11 mouse cellular contexts compared by ENCODE assay signal in the genomic region with DNA sequence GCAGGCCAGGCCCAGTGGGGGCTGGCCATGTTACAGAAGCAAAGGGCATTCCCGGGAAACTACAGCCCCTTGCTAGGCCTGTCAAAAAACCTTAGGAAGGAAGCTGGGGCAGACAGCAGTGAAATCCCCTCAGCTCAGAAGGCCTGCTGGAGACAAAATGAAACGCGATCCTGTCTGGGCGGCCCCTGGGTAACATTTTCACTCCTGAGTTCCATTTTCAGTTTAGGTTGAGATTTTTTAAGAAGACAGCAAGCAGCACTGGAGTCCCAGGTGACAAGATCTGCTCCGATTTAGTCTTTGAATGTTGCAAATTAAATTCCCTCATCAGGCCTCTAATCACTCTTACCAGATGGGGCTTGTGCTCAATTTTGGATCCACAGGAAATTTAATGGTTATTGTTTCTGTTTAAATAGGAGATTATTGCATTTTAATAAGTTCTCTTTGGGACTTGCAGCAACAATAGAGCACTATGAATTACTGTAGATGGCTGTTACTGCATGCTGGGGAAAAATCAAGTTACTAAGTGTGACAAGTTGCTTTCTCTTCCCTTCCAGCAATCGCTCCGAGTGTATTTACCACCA.
DNase-seq lines count a peak whose midpoint lies in the region; ATAC-seq lines count a peak whose summit lies in the region.
"Had no signal": no experiment of that assay in that cellular context is flagged by ENCODE, and none has a peak within 500 bp of the region (broad histone marks: within the 10 kb centered on the region; RNA-seq: fewer than 3 reads in every experiment).

No protein-coding gene starts in this region.

- peak; percentile 81 for ATAC-seq in hindbrain, embryonic 16.5 days
- no peak for ATAC-seq in midbrain, embryonic 16.5 days

- peaks cover 45% of the 10 kb centered on the region for H3K4me1 ChIP-seq in forebrain, embryonic 10.5 days
- peaks cover 6% of the 10 kb centered on the region for H3K4me1 ChIP-seq in hindbrain, embryonic 16.5 days (ENCODE audit: control insufficient read depth, insufficient read depth, low read depth, low read length)
- peaks cover 12% of the 10 kb centered on the region for H3K4me1 ChIP-seq in midbrain, embryonic 16.5 days (ENCODE audit: control insufficient read depth, insufficient read depth, low read length)

- peak overlapping the region; percentile 63 for H3K27ac ChIP-seq in forebrain, embryonic 10.5 days
- H3K27ac ChIP-seq in hindbrain, embryonic 16.5 days (ENCODE audit: low read depth, low read length), result peak overlapping the region; percentile 53
- peak overlapping the region; percentile 68 for H3K27ac ChIP-seq in midbrain, embryonic 16.5 days (ENCODE audit: low read length)
- H3K27ac ChIP-seq: heart, embryonic 13.5 days had no signal

- H3K4me2 ChIP-seq in hindbrain, embryonic 16.5 days (ENCODE audit: low read length), result no peak overlapping the region
- H3K4me2 ChIP-seq in midbrain, embryonic 16.5 days (ENCODE audit: low read length), result no peak overlapping the region
- H3K4me2 ChIP-seq: heart, embryonic 13.5 days had no signal

- no peaks in the 10 kb centered on the region for H3K36me3 ChIP-seq in forebrain, embryonic 10.5 days (replicated peaks)
- H3K36me3 ChIP-seq in hindbrain, embryonic 16.5 days (ENCODE audit: control insufficient read depth, insufficient read depth, low read length), result no peaks in the 10 kb centered on the region
- no peaks in the 10 kb centered on the region for H3K36me3 ChIP-seq in midbrain, embryonic 16.5 days (ENCODE audit: control insufficient read depth, insufficient read depth, low read length)
- H3K36me3 ChIP-seq: heart, embryonic 13.5 days had no signal

- no peak overlapping the region for H3K4me3 ChIP-seq in forebrain, embryonic 10.5 days
- H3K4me3 ChIP-seq in hindbrain, embryonic 16.5 days (ENCODE audit: low read length), result no peak overlapping the region
- H3K4me3 ChIP-seq in midbrain, embryonic 16.5 days (ENCODE audit: low read depth, low read length), result no peak overlapping the region
- H3K4me3 ChIP-seq: heart, embryonic 13.5 days had no signal

- no peak overlapping the region for H3K9ac ChIP-seq in hindbrain, embryonic 16.5 days (ENCODE audit: low read depth, low read length)
- 0 out of 2 replicates have a peak overlapping the region, but pooled peaks have one; percentile 16 for H3K9ac ChIP-seq in midbrain, embryonic 16.5 days (ENCODE audit: low read depth, low read length)
- H3K9ac ChIP-seq: heart, embryonic 13.5 days had no signal

- H3K9me3 ChIP-seq in forebrain, embryonic 10.5 days, result no peaks in the 10 kb centered on the region
- H3K9me3 ChIP-seq in hindbrain, embryonic 16.5 days (ENCODE audit: control insufficient read depth, low read length), result no peaks in the 10 kb centered on the region
- H3K9me3 ChIP-seq in midbrain, embryonic 16.5 days (replicated peaks; ENCODE audit: control insufficient read depth, low read length, poor library complexity, severe bottlenecking), result no peaks in the 10 kb centered on the region
- H3K9me3 ChIP-seq: heart, embryonic 13.5 days had no signal

- intact Hi-C loops in left cerebral cortex, postnatal 25 days (cut with DNase I), result loop anchor here (10.0 kb wide), 1 partner anchor 414 kb away; no protein-coding TSS in a partner anchor

- peaks cover under 1% of the 10 kb centered on the region; the same call in 1 of the 2 replicates for H3K27me3 ChIP-seq in forebrain, embryonic 10.5 days (ENCODE audit: poor library complexity, severe bottlenecking)
- H3K27me3 ChIP-seq in hindbrain, embryonic 16.5 days (replicated peaks; ENCODE audit: control insufficient read depth, insufficient read depth, low read length), result no peaks in the 10 kb centered on the region
- no peaks in the 10 kb centered on the region for H3K27me3 ChIP-seq in midbrain, embryonic 16.5 days (ENCODE audit: control insufficient read depth, insufficient read depth, low read depth, low read length)
- H3K27me3 ChIP-seq: heart, embryonic 13.5 days had no signal

- DNase-seq in embryo, embryonic 10 days (ENCODE audit: low spot score), result peak; percentile 43
- DNase-seq in embryo, embryonic 9.5 days (ENCODE audit: extremely low spot score), result no peak
- no peak for DNase-seq in forebrain, embryonic 10.5 days (ENCODE audit: extremely low spot score, low spot score)
- DNase-seq in left cerebral cortex, postnatal 25 days (ENCODE audit: low spot score in 2 of 2), result no peak
- DNase-seq in lung, postnatal 4 days, result no peak
- no peak for DNase-seq in right cerebral cortex, postnatal 36 days (ENCODE audit: low spot score in 2 of 2)
- DNase-seq: cerebellum, adult 11 months; thymus, postnatal 25 days had no signal

- WGBS in forebrain, embryonic 10.5 days, result 50% methylated on average over 7 of the region's 7 CpGs
- 23% methylated on average over 7 of the region's 7 CpGs for WGBS in hindbrain, embryonic 16.5 days
- WGBS in midbrain, embryonic 16.5 days, result 14% methylated on average over 7 of the region's 7 CpGs
